Mouse (Mus musculus): Measurements from ENCODE around the gene Slc25a29. TPM values are rescaled to one million over a fixed set of nuclear protein-coding genes. Genes with fewer than 3 reads are reported as not detected.

The Slc25a29 gene
- polyA plus RNA-seq, 1 experiment from 2014 or later: 1.8 TPM

DNA sequence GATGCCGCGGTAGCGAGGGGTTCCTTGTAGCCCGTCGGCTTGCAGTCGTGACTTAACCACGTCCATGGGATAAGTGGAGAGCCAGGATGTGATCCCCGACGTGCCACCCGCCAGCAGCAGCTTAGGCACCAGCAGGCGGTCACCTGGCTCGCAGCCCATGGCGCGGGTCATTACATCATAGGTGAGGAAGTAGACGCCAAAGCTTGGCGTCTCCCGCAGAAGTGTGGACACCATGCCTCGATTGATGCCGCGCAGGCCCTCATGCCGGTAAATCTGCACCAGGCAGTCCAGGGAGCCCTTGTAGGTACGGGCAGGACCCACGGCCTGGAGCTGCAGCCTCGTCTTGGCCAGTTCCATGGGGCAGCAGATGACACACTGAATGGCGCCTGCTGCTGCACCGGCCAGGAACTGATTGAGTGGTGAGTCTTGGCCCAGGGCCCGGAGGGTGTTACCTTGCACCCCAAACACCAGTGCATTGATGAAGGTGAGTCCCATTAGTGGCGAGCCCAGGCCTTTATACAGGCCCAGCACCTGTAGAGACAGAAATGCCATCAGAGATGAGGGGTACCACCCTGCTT, 8.6 kb downstream of the Slc25a29 start:
- Histone ChIP-seq H3K27ac (ENCODE audit: low read depth, low read length) (no peak overlapping the region), H3K9me3 (ENCODE audit: control insufficient read depth) (no peaks in the 10 kb centered on the region), H3K4me1 (replicated peaks; ENCODE audit: control insufficient read depth, insufficient read depth, low read length) (no peaks in the 10 kb centered on the region), H3K36me3 (ENCODE audit: control insufficient read depth, insufficient read depth) (no peaks in the 10 kb centered on the region), H3K9ac (ENCODE audit: low read depth, low read length) (no peak overlapping the region), H3K4me2 (replicated peaks; ENCODE audit: low read depth) (no peak overlapping the region), H3K27me3 (replicated peaks; ENCODE audit: control insufficient read depth, insufficient read depth, low read length) (no peaks in the 10 kb centered on the region), H3K4me3 (ENCODE audit: low read depth, low read length) (no peak overlapping the region)
- 92% methylated on average over 28 of the region's 28 CpGs for WGBS
- ATAC-seq: no peak
- TF ChIP-seq CTCF (IDR thresholded peaks at IDR 0.05; ENCODE audit: low read depth): no peak

DNA sequence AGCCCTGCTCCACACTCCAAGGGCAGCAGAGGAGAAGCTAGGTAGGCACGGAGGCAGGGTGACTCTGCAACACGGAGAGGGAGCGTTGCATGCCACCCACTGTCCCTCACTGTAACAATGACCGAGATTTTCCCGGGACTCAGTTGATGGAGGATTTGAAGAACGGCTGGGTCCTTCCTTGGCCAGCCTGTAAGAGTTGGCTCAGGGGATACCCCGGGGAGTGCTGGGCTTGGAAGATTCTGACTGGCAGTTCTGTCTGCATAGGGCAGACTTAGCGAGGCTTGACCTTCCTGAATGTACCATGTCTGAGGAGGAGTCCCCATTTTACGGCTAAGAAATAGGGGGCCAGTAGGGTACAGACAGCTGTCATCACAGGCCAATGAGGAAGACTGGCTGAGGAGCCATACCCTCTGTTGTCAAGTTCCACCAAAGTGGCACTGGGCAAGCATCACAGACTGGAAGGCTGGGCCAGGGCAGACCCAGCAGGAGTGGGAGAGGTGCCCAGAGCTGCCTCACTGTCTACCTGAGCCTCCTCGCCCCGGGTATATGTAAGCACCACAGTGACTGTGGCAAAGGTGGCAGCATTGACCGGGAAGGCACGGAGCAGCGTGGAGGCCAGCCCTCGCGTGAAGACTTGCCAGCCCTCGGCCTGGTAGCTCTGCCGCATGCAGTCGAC, 9.3 kb downstream of the Slc25a29 start:
- 94% methylated on average over 19 of the region's 19 CpGs for WGBS
- no peaks in the 10 kb centered on the region for H3K27me3 ChIP-seq (replicated peaks; ENCODE audit: control insufficient read depth, insufficient read depth, low read length)
- H3K4me3 ChIP-seq (ENCODE audit: low read depth, low read length): no peak overlapping the region
- H3K27ac ChIP-seq (ENCODE audit: low read depth, low read length): no peak overlapping the region
- ATAC-seq: no peak
- H3K4me2 ChIP-seq (replicated peaks; ENCODE audit: low read depth): no peak overlapping the region
- no peaks in the 10 kb centered on the region for H3K4me1 ChIP-seq (replicated peaks; ENCODE audit: control insufficient read depth, insufficient read depth, low read length)
- no peaks in the 10 kb centered on the region for H3K36me3 ChIP-seq (ENCODE audit: control insufficient read depth, insufficient read depth)
- H3K9me3 ChIP-seq (ENCODE audit: control insufficient read depth): no peaks in the 10 kb centered on the region
- no peak overlapping the region for H3K9ac ChIP-seq (ENCODE audit: low read depth, low read length)
- TF ChIP-seq CTCF (IDR thresholded peaks at IDR 0.05; ENCODE audit: low read depth): no peak

- Histone ChIP-seq H3K9ac (ENCODE audit: low read depth, low read length) (no peak overlapping the region), H3K27ac (ENCODE audit: low read depth, low read length) (no peak overlapping the region), H3K36me3 (ENCODE audit: control insufficient read depth, insufficient read depth) (no peaks in the 10 kb centered on the region), H3K9me3 (ENCODE audit: control insufficient read depth) (no peaks in the 10 kb centered on the region), H3K4me1 (replicated peaks; ENCODE audit: control insufficient read depth, insufficient read depth, low read length) (no peaks in the 10 kb centered on the region), H3K4me3 (ENCODE audit: low read depth, low read length) (no peak overlapping the region), H3K27me3 (replicated peaks; ENCODE audit: control insufficient read depth, insufficient read depth, low read length) (no peaks in the 10 kb centered on the region), H3K4me2 (replicated peaks; ENCODE audit: low read depth) (no peak overlapping the region)
- TF ChIP-seq CTCF (IDR thresholded peaks at IDR 0.05; ENCODE audit: low read depth): no peak
- 93% methylated on average over 13 of the region's 13 CpGs for WGBS
- ATAC-seq: no peak
Measured at GRCm38 (mm10) chr12:108825561-108826224, 10.0 kb downstream of the Slc25a29 start.

DNA sequence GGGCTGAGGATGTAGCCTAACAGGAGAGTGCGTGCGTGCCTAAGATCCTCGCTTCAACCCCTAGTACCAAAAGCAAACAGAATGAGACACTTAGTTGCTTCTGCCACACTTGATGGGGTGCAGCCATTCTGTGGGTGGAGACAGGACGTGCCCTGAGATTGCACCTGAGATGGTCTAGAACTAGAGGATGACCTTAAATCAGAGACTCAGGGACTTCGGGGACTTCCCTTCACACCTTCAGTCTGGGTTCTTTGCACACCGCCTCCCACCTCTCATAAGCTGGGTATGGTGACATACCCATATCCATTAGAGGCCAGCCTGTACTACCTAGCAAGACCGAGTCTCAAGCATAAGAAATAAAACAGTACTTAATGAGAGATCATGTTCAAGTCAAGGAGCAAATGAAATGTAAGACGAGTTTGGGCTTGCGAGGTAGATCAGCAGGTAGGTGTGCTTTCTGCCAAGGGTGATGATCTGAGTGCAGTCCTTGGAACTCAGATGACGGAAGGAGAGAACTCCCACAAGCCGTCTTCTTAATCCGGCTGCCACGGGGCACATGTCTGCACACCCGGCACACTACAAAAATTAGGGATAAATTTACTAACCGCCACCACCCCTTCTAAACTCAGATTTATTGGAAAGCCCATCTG, 11.3 kb downstream of the Slc25a29 start:
- 90% methylated on average over 15 of the region's 15 CpGs for WGBS
- Histone ChIP-seq H3K36me3 (ENCODE audit: control insufficient read depth, insufficient read depth) (no peaks in the 10 kb centered on the region; the same call in 1 of the 2 replicates), H3K27me3 (replicated peaks; ENCODE audit: control insufficient read depth, insufficient read depth, low read length) (no peaks in the 10 kb centered on the region), H3K4me1 (replicated peaks; ENCODE audit: control insufficient read depth, insufficient read depth, low read length) (no peaks in the 10 kb centered on the region), H3K9ac (ENCODE audit: low read depth, low read length) (no peak overlapping the region), H3K4me3 (ENCODE audit: low read depth, low read length) (no peak overlapping the region), H3K9me3 (ENCODE audit: control insufficient read depth) (no peaks in the 10 kb centered on the region), H3K27ac (ENCODE audit: low read depth, low read length) (no peak overlapping the region), H3K4me2 (replicated peaks; ENCODE audit: low read depth) (no peak overlapping the region)
- no peak for ATAC-seq
- no peak for TF ChIP-seq CTCF (IDR thresholded peaks at IDR 0.05; ENCODE audit: low read depth)

DNA sequence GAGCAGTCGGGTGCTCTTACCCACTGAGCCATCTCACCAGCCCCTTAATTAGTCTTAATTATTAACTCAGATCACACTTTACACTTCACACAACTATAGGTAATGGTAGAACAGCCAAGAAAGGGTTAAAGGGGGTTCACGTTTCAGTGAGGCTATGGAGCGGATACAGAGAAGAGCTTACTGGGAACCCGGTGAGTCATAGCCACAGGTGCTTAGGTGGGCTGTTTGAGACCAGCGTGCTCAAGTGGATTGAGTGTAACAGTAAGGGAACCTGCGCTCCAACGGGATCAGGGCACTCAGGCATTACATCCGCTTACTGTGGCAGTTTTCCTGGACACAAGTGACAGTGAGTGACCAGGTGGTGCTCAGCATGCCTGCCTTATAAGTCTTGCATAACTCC, 12.6 kb downstream of the Slc25a29 start:
- H3K27me3 ChIP-seq (replicated peaks; ENCODE audit: control insufficient read depth, insufficient read depth, low read length): no peaks in the 10 kb centered on the region
- no peaks in the 10 kb centered on the region for H3K4me1 ChIP-seq (replicated peaks; ENCODE audit: control insufficient read depth, insufficient read depth, low read length)
- no peak overlapping the region for H3K4me2 ChIP-seq (replicated peaks; ENCODE audit: low read depth)
- no peak for ATAC-seq
- no peak overlapping the region for H3K9ac ChIP-seq (ENCODE audit: low read depth, low read length)
- H3K4me3 ChIP-seq (ENCODE audit: low read depth, low read length): no peak overlapping the region
- H3K27ac ChIP-seq (ENCODE audit: low read depth, low read length): no peak overlapping the region
- H3K36me3 ChIP-seq (ENCODE audit: control insufficient read depth, insufficient read depth): peaks cover 11% of the 10 kb centered on the region
- no peak for TF ChIP-seq CTCF (IDR thresholded peaks at IDR 0.05; ENCODE audit: low read depth)
- WGBS: 53% methylated on average over 8 of the region's 8 CpGs
- H3K9me3 ChIP-seq (ENCODE audit: control insufficient read depth): no peaks in the 10 kb centered on the region

DNA sequence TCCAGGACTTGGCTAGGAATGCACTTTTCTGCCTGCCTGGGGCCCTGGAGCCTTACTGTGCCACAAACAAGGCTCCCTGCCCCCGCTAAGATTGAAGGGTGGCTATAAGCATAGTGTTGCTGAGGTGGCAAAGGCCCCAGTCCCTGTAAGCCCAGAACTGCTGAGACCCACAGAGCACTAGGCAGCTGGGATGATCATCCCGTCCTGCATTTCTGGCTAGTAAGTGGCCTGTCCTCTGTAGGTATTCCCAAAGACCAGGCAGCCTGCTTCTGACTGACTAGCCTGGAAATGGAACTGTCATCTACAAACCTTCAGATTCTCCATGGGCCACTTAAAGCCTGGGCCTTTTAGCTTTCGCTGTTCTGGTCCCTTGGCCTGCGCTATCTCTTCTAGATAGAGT, 15.2 kb downstream of the Slc25a29 start:
- Histone ChIP-seq H3K4me3 (ENCODE audit: low read depth, low read length) (no peak overlapping the region), H3K9ac (ENCODE audit: low read depth, low read length) (no peak overlapping the region), H3K9me3 (ENCODE audit: control insufficient read depth) (no peaks in the 10 kb centered on the region), H3K27me3 (replicated peaks; ENCODE audit: control insufficient read depth, insufficient read depth, low read length) (no peaks in the 10 kb centered on the region), H3K4me2 (replicated peaks; ENCODE audit: low read depth) (no peak overlapping the region), H3K4me1 (replicated peaks; ENCODE audit: control insufficient read depth, insufficient read depth, low read length) (no peaks in the 10 kb centered on the region), H3K36me3 (ENCODE audit: control insufficient read depth, insufficient read depth) (peaks cover 19% of the 10 kb centered on the region), H3K27ac (ENCODE audit: low read depth, low read length) (no peak overlapping the region)
- 91% methylated on average over 4 of the region's 4 CpGs for WGBS
- ATAC-seq: no peak
- no peak for TF ChIP-seq CTCF (IDR thresholded peaks at IDR 0.05; ENCODE audit: low read depth)

All from intestine, postnatal 0 days (tissue).